Mouse (Mus musculus) activated CD4-positive, CD25-positive, alpha-beta regulatory T cell, adult 4 months (primary cell): ENCODE measurements around the gene Rnf224. TPM values are rescaled to one million over a fixed set of nuclear protein-coding genes. Genes with fewer than 3 reads are reported as not detected.

Source experiments
- ATAC-seq: one replicate; pipeline ENCODE4 v1.8.0; 2017
- polyA plus RNA-seq, 2 experiments: library from polyadenylated mRNA; unstranded; fragments of 100-300 nt; shearing (Covaris generic); gene quantifications; one replicate each; pipeline ENCODE4 v1.2.1; 2017

The Rnf224 gene
- polyA plus RNA-seq, 2 experiments from 2014 or later = not detected

DNA sequence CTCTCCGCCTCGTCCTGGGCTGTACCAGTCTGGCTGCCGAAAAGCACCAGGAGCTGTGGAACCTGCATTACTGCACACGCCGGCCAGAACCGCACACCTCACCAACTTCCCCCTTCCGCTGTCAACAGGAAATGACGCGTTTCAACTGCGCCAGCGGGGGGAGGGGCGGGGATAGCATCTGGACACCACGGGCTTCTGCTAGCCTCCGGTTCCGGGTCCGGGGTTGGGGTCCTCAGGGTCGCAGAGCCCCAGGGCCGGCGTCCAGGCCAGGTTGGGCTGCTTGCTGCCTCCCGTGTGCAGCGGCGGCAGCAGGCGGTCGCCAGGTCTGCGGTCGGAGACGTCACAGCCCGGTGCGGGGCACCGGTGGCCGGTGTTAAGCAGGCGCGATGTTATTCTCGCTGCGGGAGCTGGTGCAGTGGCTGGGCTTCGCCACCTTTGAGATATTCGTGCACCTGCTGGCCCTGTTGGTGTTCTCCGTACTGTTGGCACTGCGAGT is 18.7 kb upstream of the Rnf224 start, which contains the start of gene Tmem203:
TSS of gene Tmem203 (plus strand) at position 156 of the 496 bp plus-strand sequence.
- ATAC-seq = peak; percentile 78

DNA sequence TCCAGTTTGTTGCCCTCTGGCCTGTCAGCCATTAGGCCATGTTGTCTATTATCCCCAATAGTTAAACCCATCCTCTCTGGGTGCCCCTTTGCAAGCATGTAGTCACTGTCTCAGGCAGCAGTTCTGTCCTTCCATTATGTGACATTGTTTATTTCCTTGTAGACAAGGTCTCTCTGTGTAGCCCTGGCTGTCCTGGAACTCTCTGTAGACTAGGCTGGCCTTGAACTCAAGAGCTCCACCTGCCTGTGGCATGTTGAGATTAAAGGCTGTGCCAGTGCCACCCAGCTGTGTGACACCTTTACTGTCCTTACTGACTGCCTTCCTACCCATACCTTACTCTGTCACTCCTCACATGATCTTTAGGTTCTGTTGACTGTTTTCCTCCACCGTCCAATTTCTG is 15.7 kb upstream of the Rnf224 start:
- ATAC-seq = no peak

DNA sequence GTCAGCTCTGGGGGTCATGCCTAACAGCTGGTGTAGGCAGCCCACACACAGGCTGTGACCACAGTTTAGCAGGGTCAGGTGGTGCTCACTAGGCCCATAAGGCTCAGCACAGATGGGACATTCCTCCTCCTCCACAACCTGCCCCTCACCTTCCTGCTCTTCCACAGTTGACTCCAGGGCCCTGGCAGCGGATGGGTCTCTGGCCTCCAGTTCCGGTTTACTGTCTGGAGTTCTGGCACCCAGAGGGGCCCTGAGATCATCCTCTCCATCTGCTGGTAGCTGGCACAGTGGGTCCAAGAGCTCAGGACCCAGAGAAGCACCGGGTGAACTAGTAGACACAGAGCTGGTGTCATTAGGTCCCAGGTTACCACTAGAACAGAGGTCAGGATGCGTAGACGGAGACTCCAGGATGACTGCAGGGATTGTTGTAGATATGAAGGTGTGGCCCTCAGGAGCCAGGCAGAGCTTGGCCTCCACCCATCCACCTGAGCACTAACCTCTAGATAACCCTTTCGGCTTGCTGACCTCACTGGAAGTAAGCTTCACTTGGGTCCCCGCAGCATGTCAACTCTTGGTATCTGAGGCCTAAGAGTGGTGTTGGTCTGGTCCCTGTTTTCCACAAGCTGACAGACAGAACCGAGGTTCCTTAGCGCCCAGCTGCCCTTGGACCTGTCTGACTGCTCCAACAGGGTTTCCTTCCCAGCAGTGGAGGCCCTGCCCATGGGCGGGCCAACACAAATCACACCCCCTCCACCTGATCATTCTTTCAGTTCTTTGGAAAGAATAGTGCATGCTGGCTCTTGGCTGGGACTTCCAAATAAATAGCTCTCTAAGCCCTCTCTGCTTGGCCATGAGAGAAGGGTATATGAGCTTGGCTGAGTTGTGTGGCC is 9.8 kb upstream of the Rnf224 start, which contains the start of gene AL732309.1:
TSS of gene AL732309.1 (minus strand) at position 681 of the 890 bp plus-strand sequence.
- no peak for ATAC-seq

DNA sequence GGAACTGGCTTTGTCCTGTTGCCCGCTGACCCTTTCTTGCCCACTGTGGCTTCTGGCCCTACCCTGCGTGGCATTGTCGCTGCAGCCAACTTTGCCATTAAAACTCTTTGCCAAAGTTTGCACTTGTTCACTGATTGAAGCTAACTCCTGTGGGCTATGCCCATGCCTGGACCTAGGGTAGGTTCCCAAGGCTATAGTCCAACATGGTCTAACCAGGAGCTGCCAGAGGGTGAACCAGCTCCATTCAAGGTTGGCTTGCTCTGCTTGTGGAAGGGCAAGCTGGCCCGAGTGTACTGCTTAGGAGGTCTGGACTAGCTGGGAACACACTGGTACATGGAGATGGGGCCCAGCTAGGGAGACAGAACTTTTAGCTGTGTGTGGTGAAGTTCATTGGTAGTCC is 7.6 kb upstream of the Rnf224 start:
- no peak for ATAC-seq

DNA sequence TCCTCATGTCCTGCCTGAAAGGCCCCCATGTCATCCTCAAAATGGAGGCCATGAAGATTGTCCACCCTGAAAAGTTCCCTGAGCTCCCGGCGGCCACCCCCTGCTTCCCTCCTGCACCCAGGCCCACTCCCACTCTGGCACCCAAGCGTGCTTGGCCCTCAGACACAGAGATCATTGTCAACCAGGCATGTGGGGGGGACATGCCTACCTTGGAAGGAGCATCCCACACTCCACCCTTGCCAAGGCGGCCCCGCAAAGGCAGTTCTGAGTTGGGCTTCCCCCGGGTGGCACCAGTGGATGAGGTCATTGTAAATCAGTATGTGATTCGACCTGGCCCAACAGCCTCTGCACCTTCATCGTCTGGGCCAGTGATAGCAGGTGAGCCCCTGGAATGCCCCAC is 6.8 kb upstream of the Rnf224 start:
- ATAC-seq = no peak

DNA sequence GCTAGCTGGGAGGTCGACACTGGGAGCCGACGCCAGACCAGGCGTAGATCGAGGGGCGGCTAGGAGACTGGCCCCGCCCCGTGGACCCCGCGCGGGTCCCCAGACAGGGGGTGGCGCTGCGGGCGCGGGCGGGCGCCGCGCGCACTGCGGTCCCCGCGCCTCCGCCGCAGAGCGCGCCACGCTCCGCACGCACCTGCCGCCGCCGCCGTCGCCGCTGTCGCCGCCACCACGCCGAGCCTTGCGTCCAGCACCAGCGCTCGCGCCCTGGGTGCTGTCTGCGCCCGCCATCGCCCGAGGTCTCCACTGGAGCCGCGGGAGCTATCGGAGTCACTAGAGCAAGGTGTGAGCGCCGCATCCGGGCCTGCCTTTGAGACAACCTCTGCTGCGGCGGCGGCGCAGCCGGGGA is 5.5 kb upstream of the Rnf224 start, which contains the start of the genes Rnf208 and Cysrt1:
TSS of gene Rnf208 (plus strand) at position 155 of the 406 bp plus-strand sequence.
TSS of gene Cysrt1 (minus strand) at position 352 of the 406 bp plus-strand sequence.
- ATAC-seq = peak; percentile 67

DNA sequence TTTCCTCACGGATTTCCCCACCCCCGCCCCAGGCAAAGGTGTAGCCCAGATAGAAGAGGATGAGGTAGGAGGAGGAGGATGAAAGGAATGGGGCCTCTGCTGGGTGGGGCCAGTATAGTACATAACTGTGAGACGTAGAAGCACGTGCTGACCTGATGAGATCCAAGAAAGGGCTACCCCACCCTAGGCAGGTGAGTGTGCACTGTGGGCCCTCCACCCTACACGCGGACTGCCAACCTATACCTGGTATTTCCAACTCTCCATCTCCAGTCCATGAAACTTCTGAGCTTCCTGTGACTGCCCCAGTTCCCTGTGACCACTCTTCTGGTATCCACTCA is 4.8 kb upstream of the Rnf224 start:
- peak; percentile 42 for ATAC-seq

DNA sequence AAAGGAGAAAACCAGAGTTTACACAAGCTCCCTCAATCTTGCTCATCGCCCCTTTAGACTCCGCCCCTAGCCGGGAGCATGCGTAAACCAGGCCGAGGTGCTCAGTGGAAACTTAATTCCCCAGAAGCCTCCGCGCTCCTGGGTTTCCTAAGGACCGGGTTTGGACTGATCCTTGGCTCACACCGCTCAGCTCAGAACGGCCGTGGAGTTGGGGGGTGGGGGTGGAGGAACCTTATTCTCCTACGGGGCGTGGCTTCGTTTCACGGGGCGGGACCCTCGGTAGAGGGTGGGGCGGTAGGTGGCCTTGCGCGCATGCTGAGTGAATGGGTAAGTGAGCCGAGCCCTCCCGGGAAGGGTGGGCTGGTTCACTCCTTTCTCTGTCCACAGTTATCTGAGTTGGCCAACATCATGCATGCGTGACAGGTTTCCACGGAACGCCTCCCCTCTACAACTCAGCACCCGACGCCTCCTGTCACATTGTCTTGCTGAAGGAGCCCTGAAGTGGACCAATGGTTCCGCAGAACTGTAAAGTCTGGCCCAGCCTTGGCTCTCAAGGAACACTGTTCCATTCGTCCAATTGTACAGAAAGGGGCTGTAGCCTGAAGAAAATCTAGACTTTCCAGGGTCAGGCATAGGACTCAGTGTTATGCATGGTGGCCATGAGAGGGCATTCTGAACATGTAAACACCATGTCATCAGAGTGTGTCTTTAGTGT is 4.3 kb upstream of the Rnf224 start:
- ATAC-seq = peak; percentile 33

DNA sequence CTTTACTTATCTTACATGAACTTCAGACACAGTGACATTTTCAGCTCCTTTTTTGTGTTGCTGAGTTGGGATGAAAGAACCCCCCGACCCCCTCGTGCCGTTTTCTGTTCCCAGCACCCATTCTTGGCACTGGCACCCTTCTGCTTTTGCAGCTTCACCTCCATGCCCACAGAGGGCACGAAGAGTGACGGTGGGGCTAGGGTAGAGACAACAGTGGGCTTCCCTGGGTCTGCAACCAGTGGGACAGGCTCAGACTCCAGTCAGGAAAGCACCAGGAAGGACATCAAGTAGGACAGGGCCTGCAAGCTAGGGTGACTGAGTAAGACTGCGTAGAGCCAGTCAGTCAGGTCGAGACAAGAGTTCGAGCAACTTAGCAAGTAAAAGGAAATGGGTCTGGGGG is 3.7 kb upstream of the Rnf224 start:
- ATAC-seq = no peak

DNA sequence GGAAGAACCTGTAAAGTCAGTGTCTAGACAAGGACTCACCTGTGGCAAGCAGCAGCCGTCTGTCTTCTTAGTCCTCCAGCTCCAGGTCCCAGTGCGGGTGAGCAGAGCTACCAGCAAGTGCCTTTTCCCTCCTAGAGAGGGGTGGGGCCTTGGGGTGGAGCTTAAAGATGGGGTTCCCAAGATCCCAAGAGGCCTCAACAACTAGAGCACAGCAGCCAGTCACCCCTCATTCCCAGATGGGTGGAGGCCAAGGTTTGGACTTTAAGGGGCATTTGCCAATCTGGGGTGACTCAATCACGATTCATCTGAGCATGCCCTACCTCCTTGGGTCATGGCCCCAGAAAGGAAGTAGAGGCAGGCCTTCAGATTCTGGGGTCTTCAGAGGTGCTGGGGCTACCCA is 3.2 kb upstream of the Rnf224 start:
- no peak for ATAC-seq

DNA sequence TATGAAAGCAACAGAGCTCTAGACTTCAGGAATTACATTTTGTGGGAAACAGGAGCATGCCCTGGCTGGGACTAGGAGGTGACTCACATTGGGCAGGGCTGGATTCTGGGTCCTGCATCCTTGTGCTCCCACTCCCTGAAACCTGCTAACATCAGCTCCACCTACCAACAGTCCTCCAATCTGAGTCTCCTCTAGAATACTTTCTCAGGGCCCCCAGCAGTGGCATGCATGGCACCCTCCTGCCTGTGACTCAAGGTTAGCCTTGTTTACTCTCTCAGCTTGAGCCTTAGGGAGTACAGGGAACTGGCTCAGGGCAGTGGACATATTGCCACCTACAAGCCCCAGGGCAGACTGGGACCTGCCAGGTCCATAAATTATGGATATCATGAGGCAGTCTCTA is 1.5 kb upstream of the Rnf224 start:
- ATAC-seq = no peak

DNA sequence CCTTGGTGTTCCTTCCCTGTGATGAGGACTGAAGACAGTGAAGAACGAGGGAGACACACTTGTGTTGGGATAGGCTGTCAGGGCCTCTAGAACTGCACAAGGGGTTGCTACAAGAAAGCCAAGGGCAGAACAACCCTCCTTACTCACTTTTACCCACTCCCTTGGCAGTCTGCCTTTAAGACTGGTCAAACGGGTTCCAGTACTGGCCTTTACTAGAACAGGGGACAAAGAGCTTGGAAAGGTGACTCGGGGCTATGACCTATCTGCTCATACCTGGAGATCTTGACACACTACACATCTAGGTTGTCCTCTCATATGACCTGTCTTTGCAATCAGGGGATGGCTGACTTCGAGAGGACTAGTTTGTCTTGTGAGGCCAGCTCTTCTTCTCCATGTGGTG is 935 bp upstream of the Rnf224 start:
- no peak for ATAC-seq

DNA sequence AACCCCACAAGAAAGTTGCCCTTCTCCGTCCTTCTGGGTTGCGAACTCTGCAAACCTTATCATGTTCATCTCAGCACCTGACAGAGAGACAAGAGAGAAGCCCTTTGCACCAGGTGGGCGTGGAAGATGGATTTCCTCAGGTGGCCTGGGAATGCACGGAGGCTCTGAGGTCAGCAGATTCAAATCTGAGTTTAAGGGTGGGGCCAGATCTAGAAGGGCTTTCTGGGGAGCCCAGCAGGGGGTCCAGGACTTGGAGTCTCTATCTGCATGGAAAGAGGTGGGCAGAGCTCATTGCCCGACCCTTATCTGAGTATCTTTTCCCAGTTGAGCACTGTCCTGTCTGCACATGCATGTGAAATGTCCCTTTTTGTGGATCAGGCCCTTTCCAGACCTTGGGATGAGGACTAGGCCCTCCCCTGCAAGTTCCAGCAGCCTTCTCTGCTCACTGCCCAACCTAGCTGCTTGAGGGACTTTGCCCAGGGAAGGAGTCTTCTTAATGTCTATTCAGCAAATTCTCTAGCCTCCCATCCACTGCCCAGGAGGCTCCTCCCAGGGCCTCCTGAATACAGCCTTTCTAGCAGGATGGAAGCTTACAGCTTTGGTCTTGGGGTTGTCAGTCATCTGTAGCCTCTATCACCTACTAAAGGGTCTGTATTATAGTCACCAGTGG is 1.9 kb downstream of the Rnf224 start:
- no peak for ATAC-seq

DNA sequence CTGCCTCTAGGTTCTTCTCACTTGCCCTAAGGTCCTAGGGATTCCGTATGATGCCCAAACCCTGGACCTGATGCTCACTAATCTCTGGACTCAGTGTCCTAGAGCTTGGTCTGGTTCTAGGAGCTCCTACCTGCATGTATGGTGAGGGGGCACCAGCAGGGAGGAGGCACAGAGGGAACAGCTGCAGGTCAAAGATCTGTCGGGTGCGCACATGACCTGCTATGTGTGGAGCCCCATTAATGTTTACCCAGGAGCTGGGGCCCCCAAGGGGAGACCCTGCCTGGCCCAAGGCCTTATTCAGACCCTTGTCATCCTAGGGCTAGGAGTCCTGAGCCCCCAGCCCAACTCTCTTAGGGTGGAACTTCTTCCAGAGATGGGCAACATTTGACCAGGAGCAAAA is 2.5 kb downstream of the Rnf224 start, which contains the start of gene Slc34a3:
TSS of gene Slc34a3 (minus strand) at position 315 of the 400 bp plus-strand sequence.
- ATAC-seq = no peak

DNA sequence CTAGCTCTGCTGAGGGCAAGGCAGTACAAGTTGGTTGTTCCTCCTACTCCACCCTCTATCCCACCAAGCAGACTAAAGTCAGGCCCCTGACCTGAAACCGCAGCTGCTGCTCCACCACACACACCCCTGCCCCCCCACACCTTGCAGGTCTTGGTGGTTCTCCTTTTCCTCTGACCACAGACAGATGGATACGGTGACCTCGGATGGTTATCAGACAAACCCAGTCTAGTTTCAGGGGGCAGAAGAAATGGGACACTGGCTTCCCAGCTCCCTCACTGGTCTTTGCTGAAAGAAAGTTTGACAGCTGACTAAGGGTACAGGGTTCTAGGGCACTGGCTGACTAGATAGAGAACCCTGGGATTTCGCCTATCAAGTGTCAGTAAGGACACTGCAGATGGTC is 3.2 kb downstream of the Rnf224 start:
- ATAC-seq = no peak

DNA sequence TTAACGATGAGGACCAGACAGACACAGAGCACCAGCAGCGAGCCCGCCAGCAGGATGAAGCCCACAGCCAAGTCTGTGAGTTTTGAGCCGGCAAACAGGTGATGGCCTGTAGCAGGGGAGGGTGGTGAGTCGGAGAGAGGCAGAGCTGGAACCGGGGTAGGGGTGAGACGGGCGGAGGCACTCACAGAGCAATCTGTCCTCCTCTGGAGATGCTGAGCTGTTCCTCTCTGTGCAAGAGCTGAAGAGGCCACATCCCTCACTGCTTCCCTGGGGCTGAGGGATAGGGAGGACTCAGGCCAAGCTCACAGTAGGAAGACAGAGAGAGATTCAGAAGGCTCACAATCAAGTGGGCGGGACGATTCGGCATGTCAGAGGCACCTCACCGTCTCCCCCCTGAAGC is 5.5 kb downstream of the Rnf224 start:
- ATAC-seq = no peak

DNA sequence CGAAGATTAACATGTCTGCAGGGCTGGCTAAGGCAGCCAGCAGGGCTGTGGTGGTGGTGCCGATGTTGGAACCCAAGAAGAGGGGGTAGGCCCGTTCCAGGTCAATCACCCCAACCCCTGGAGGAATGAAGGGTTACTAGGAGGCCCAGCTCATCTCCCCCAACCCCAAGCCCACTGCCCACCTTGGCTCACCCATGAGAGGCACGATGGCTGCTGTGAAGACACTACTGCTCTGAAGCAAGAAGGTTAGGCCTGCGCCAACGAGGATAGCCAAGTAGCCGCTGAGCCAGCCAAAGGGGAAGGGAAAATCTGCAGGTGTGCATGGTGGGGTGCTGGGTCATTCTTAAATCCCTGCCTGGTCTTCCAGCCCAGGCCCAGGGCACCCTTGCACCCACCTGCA is 6.0 kb downstream of the Rnf224 start:
- no peak for ATAC-seq

DNA sequence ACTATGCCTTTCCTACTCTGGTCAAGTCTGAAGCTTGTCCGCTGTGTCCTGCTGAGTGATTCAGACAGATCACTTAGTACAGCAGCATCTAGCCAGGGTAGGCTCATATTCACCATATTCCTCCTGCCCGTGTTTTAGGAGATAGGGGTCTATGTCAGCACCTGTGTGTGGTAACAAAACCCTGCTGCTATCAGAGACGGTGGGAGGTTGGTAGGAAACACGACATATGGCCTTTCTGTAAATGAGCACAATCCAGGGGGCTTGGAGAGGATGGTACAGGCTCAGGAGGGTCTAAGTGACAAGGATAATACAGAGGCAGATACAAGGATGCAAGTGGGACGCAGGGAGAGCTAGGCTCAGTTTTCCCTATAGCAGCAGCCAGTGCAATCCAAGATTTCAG is 7.0 kb downstream of the Rnf224 start:
- no peak for ATAC-seq

DNA sequence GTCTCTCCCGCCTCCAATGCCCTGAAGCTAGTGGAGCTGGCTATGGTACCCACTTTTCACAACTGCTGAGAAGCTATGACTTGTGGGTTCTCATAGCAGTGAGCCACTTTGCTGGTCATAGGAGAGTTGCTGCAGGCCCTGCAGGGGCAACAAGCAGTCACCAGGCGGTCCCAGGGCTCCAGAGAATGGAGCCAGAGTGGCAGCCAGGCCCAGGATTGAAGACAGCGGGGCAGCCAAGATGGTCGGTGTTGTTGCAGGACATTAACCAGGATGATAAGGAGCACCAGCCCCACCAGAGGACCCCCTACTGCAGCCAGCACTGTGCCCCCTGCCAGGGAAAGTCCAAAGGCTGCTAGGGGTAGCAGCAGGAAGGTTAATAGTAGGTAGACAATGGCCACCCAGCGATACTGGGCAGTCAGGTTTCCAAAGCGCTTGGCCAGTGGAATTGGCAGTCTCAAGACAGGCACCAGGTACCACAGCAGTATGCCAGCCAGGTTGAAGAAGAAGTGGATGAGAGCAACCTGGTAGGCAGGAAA is 7.5 kb downstream of the Rnf224 start:
- no peak for ATAC-seq

DNA sequence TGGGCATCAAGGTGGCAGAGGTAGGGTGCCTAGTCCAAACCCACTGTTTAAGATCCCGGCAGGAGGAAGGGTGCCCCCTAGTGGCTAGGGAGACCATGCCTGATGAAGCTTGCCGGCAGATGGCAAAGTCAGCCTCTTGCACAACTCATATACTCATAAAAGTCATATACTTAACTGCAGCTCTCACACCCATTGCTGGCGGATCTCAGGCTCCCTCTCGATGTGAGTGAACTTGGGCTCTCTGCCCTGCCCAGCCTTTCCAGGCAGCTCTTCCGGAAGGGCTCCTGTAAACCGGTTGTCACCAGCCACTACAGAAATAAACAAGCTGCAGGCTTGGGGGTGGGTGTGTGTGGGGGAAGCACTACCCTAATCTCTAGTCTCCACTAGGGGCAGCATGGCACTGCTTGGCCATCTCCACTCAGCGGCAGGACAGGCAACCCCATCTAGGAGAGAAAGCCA is 8.1 kb downstream of the Rnf224 start:
- ATAC-seq = peak; percentile 41

DNA sequence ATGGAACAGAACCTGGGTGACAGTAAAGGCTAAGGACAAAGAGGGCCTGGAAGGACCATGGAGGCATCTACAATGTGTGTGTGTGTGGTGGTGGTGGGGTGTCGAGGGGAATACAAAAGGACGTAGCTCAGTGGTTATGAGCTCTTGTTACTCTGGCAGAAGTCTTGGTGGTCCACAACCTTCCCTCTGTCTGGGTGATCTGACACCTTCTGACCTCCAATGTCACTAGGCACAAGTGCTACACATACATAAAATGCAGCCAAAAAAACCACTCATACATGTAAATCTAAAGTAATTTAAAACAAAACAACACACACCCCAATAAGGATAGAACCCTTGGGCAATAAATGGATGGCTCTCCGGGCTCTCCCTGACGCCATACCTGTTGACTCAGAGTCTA is 9.2 kb downstream of the Rnf224 start:
- no peak for ATAC-seq

DNA sequence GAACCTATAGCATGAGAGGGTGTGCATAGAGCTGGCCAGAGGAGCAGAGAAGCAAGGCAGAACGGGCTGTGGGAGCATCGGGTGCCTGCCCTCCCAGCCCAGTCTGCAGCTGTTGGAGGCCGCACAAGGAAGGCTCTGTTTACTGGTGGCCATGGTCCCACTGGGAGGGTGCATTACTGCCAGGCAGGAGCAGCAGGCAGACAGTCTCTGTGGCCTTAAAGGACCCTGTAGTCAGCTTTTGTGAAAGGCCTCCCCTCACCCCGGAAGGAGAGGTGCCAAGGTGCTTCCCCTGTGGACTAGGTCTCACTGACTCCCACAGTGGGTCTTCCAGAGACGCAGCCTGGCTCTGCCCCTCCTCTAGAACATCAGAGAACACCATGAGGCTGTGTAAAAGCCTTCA is 9.7 kb downstream of the Rnf224 start:
- ATAC-seq = no peak
